Mouse (Mus musculus) neural tube, embryonic 14.5 days (tissue): Measurements from ENCODE around the gene Gm6526. TPM values are rescaled to one million over a fixed set of nuclear protein-coding genes. Genes with fewer than 3 reads are reported as not detected.
A peak's percentile ranks its signal among the peaks of the same experiment; 100 is the strongest.
"Not testable (repeated sequence)": the region's sequence is repeated elsewhere in the genome, so short reads cannot be mapped to it uniquely, and the experiment has no call there.

ENCODE experiments used
- ATAC-seq: fragments of 200-750 bp; cut with Nextera tagmentation; 2 replicates; pipeline ENCODE4 v1.8.0; 2017; ENCODE audit warnings: low read depth, mild to moderate bottlenecking, moderate TSS enrichment, moderate library complexity
- H3K27ac ChIP-seq: fragments of 300-500 bp; sonication (generic); 2 replicates; pipeline ENCODE4 v1.5.1; 2014; ENCODE audit warnings: low read depth, mild to moderate bottlenecking, control low read depth, low read length, moderate library complexity, mixed read lengths
- H3K27me3 ChIP-seq: fragments of 300-500 bp; sonication (generic); 2 replicates; pipeline ENCODE4 v1.6.1; 2014; ENCODE audit warnings: low read length; ENCODE audit not compliant: control insufficient read depth, insufficient read depth
- H3K36me3 ChIP-seq: fragments of 300-500 bp; sonication (generic); 2 replicates; pipeline ENCODE4 v1.6.1; 2014; ENCODE audit warnings: low read length, mixed read lengths; ENCODE audit not compliant: control insufficient read depth, insufficient read depth
- H3K4me1 ChIP-seq: fragments of 300-500 bp; sonication (generic); 2 replicates; pipeline ENCODE4 v1.6.1; 2014; ENCODE audit warnings: low read length; ENCODE audit not compliant: control insufficient read depth, insufficient read depth
- H3K4me2 ChIP-seq: fragments of 300-500 bp; sonication (generic); 2 replicates; pipeline ENCODE4 v1.6.1; 2014; ENCODE audit warnings: mild to moderate bottlenecking, low read depth, low read length, control low read depth
- H3K4me3 ChIP-seq: fragments of 300-500 bp; sonication (generic); 2 replicates; pipeline ENCODE4 v1.5.1; 2014; ENCODE audit warnings: low read depth, low read length, control low read depth, mixed read lengths
- H3K9ac ChIP-seq: fragments of 300-500 bp; sonication (generic); replicated peaks from 2 replicates; pipeline ENCODE4 v1.6.1; 2014; ENCODE audit warnings: low read depth, mild to moderate bottlenecking, control low read depth, low read length, mixed read lengths
- H3K9me3 ChIP-seq: fragments of 300-500 bp; sonication (generic); 2 replicates; pipeline ENCODE4 v1.6.1; 2016; ENCODE audit warnings: low read length; ENCODE audit not compliant: control insufficient read depth
- WGBS: fragments of 180-500 bp; shearing (Covaris S2); extraction: QIAGEN DNeasy Blood & Tissue Kit; methylation state at CpG from one replicate; pipeline ENCODE4 v1.1.7; 2014; 5-methylcytosine and 5-hydroxymethylcytosine counted together
- polyA plus RNA-seq: library from polyadenylated mRNA; unstranded; fragments of >200 nt; fragmentation: Nextera tagmentation; extraction: Ambion mirVana; gene quantifications from 2 replicates; pipeline ENCODE4 v1.2.1, GENCODE M21; 2014

Gm6526 gene
- polyA plus RNA-seq, result not detected in 2 replicates

GRCm38 (mm10) chr14:43747566-43747965, at the start of gene Gm6526:
Gene Gm6526, plus strand, starts transcription at chr14:43747866.
- H3K4me1 ChIP-seq, H3K4me3 ChIP-seq, H3K4me2 ChIP-seq, H3K9me3 ChIP-seq, ATAC-seq, H3K27me3 ChIP-seq, H3K36me3 ChIP-seq, H3K27ac ChIP-seq, H3K9ac ChIP-seq: not testable (repeated sequence)
- 89% methylated on average over 4 of the region's 4 CpGs for WGBS

- not testable (repeated sequence) for H3K27ac ChIP-seq
Measured at GRCm38 (mm10) chr14:43727385-43727784, 20.3 kb upstream of the Gm6526 start, which contains the start of gene Gm16506. Gene Gm16506, minus strand, starts transcription at chr14:43727485.

GRCm38 (mm10) chr14:43784645-43785044, 37.0 kb downstream of the Gm6526 start, which contains the start of gene Gm8180:
Gene Gm8180, minus strand, starts transcription at chr14:43784745.
- WGBS, result 95% methylated on average over 3 of the region's 3 CpGs
- H3K4me2 ChIP-seq, H3K27ac ChIP-seq, H3K4me1 ChIP-seq, H3K9ac ChIP-seq, H3K36me3 ChIP-seq, ATAC-seq, H3K9me3 ChIP-seq, H3K27me3 ChIP-seq, H3K4me3 ChIP-seq: not testable (repeated sequence)

More at GRCm38 (mm10) chr14:43727385-43727784, 20.3 kb upstream of the Gm6526 start, which contains the start of gene Gm16506:
- H3K4me3 ChIP-seq, H3K36me3 ChIP-seq, H3K27me3 ChIP-seq, ATAC-seq, H3K9ac ChIP-seq, H3K4me1 ChIP-seq, H3K9me3 ChIP-seq, H3K4me2 ChIP-seq: not testable (repeated sequence)
- WGBS, result 100% methylated on average over 1 of the region's 3 CpGs

GRCm38 (mm10) chr14:43793811-43794210, 46.1 kb downstream of the Gm6526 start:
- H3K4me2 ChIP-seq, H3K27me3 ChIP-seq, H3K9ac ChIP-seq, H3K9me3 ChIP-seq, H3K4me1 ChIP-seq, H3K4me3 ChIP-seq, H3K27ac ChIP-seq, H3K36me3 ChIP-seq, ATAC-seq: not testable (repeated sequence)
- 87% methylated on average over 5 of the region's 5 CpGs for WGBS

GRCm38 (mm10) chr14:43796069-43796904, 48.6 kb downstream of the Gm6526 start:
- H3K4me2 ChIP-seq, result peak overlapping the region; percentile 38
- no peak overlapping the region for H3K9ac ChIP-seq
- H3K27ac ChIP-seq, result no peak overlapping the region
- no peaks in the 10 kb centered on the region for H3K36me3 ChIP-seq
- no peaks in the 10 kb centered on the region for H3K27me3 ChIP-seq
- no peaks in the 10 kb centered on the region for H3K9me3 ChIP-seq
- H3K4me1 ChIP-seq, result no peaks in the 10 kb centered on the region
- H3K4me3 ChIP-seq, result no peak overlapping the region; the same call in 1 of the 2 replicates
- 15% methylated on average over 14 of the region's 14 CpGs for WGBS
- ATAC-seq, result peak; percentile 85; the same call in 1 of the 2 replicates

GRCm38 (mm10) chr14:43796905-43797470, 49.3 kb downstream of the Gm6526 start:
- not testable (repeated sequence) for H3K27me3 ChIP-seq, H3K4me3 ChIP-seq, H3K9me3 ChIP-seq, H3K36me3 ChIP-seq, H3K4me1 ChIP-seq, H3K9ac ChIP-seq, H3K27ac ChIP-seq
- H3K4me2 ChIP-seq, result peak overlapping the region; percentile 38
- WGBS, result 10% methylated on average over 23 of the region's 23 CpGs
- peak; percentile 74; the same call in 1 of the 2 replicates for ATAC-seq

- WGBS, result 15% methylated on average over 7 of the region's 7 CpGs
- not testable (repeated sequence) for H3K4me2 ChIP-seq, ATAC-seq, H3K4me3 ChIP-seq, H3K9ac ChIP-seq, H3K4me1 ChIP-seq, H3K36me3 ChIP-seq, H3K27me3 ChIP-seq, H3K27ac ChIP-seq, H3K9me3 ChIP-seq
Measured at GRCm38 (mm10) chr14:43804435-43804834, 56.8 kb downstream of the Gm6526 start.
